Mouse (Mus musculus) forebrain, embryonic 11.5 days (tissue): ENCODE measurements around the gene Stn1. TPM values are rescaled to one million over a fixed set of nuclear protein-coding genes. Genes with fewer than 3 reads are reported as not detected.

Experiments used
- ATAC-seq: fragments of 200-750 bp; cut with Nextera tagmentation; replicated peaks from 2 replicates; pipeline ENCODE4 v1.8.0; 2017; ENCODE audit warnings: moderate TSS enrichment; ENCODE audit not compliant: low FRiP score
- DNase-seq: peaks from one replicate; pipeline ENCODE4 v3.0.0-alpha.2; 2017; ENCODE audit warnings: low spot score
- H3K27ac ChIP-seq: fragments of 300-500 bp; sonication (generic); 2 replicates; pipeline ENCODE4 v1.5.1; 2014; ENCODE audit warnings: low read depth, low read length
- H3K27me3 ChIP-seq: fragments of 300-500 bp; sonication (generic); 2 replicates; pipeline ENCODE4 v1.6.1; 2014; ENCODE audit warnings: mild to moderate bottlenecking, low read length, mixed read lengths; ENCODE audit not compliant: control insufficient read depth, insufficient read depth
- H3K36me3 ChIP-seq: fragments of 300-500 bp; sonication (generic); 2 replicates; pipeline ENCODE4 v1.6.1; 2014; ENCODE audit warnings: mild to moderate bottlenecking, low read length, moderate library complexity, mixed read lengths; ENCODE audit not compliant: control insufficient read depth, insufficient read depth
- H3K4me1 ChIP-seq: fragments of 300-500 bp; sonication (generic); replicated peaks from 2 replicates; pipeline ENCODE4 v1.6.1; 2014; ENCODE audit warnings: low read length, mixed read lengths; ENCODE audit not compliant: control insufficient read depth, insufficient read depth
- H3K4me2 ChIP-seq: fragments of 300-500 bp; sonication (generic); 2 replicates; pipeline ENCODE4 v1.6.1; 2014; ENCODE audit warnings: low read depth, mild to moderate bottlenecking, low read length, moderate library complexity, mixed read lengths; ENCODE audit not compliant: severe bottlenecking
- H3K4me3 ChIP-seq: fragments of 300-500 bp; sonication (generic); 2 replicates; pipeline ENCODE4 v1.5.1; 2014; ENCODE audit warnings: low read depth, low read length
- H3K9ac ChIP-seq: fragments of 300-500 bp; sonication (generic); 2 replicates; pipeline ENCODE4 v1.6.1; 2014; ENCODE audit warnings: low read length
- H3K9me3 ChIP-seq: fragments of 300-500 bp; sonication (generic); 2 replicates; pipeline ENCODE4 v1.6.1; 2016; ENCODE audit warnings: low read length, mixed read lengths; ENCODE audit not compliant: control insufficient read depth
- WGBS: fragments of 180-500 bp; shearing (Covaris S2); extraction: QIAGEN DNeasy Blood & Tissue Kit; methylation state at CpG from one replicate; pipeline ENCODE4 v1.1.7; 2014; 5-methylcytosine and 5-hydroxymethylcytosine counted together
- polyA plus RNA-seq: library from polyadenylated mRNA; unstranded; fragments of >200 nt; fragmentation: Nextera tagmentation; extraction: Ambion mirVana; gene quantifications from 2 replicates; pipeline ENCODE4 v1.2.1, GENCODE M21; 2014

Gene Stn1
- polyA plus RNA-seq, 1 experiment from 2014 or later: 54.9 TPM

DNA sequence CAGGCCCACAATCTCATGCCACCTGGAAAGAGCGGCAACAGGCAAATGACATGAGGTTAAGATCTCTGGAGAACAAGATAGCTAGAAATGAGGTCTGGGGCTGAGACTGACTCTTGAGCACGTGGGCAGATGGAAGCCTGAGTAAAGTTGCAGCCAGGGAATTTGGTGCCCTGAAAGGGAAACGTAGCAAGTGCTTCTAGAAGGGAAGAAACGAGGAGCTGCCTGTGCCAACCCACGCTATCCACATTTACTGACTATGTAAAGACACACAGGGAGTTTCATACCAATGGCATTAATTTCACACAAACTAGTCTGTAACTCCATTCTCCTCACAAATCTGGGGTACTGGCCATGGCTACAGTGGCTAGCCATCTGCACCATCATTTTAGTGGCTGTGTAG, 37.5 kb downstream of the Stn1 start:
- no peaks in the 10 kb centered on the region for H3K36me3 ChIP-seq
- 93% methylated on average over 5 of the region's 5 CpGs for WGBS
- H3K9me3 ChIP-seq: no peaks in the 10 kb centered on the region
- ATAC-seq (no peak), DNase-seq (no peak)
- no peaks in the 10 kb centered on the region for H3K27me3 ChIP-seq
- 0 out of 2 replicates have a peak, but pooled peaks cover 2% of the 10 kb centered on the region for H3K4me1 ChIP-seq
- no peak overlapping the region for H3K27ac ChIP-seq
- H3K4me2 ChIP-seq: no peak overlapping the region
- H3K4me3 ChIP-seq: no peak overlapping the region
- no peak overlapping the region for H3K9ac ChIP-seq

DNA sequence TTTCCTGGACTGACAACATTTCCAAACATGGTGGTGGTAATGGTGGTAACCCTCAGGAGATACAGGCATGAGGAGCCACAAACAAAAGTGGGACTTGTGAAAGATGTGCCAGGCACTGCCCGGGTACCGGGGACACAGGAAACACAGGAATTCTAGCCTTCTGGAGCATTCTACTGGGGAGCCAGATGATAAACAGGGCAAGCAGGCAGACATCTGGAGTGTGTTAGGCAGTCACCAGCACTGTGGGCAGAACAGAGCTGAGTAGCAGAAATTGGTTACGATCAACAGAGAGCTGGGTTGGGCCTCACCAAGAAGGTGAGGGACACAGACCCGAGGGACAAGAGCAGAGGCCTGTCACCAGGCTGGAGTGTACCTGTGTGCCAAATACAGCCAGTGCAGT, 38.4 kb downstream of the Stn1 start:
- WGBS: 84% methylated on average over 4 of the region's 4 CpGs
- no peak for ATAC-seq
- Histone ChIP-seq H3K4me1 (peaks cover 2% of the 10 kb centered on the region; the same call in 1 of the 2 replicates), H3K36me3 (no peaks in the 10 kb centered on the region), H3K27ac (no peak overlapping the region), H3K4me2 (no peak overlapping the region), H3K4me3 (no peak overlapping the region), H3K27me3 (no peaks in the 10 kb centered on the region), H3K9ac (no peak overlapping the region), H3K9me3 (no peaks in the 10 kb centered on the region)
- DNase-seq: no peak

DNA sequence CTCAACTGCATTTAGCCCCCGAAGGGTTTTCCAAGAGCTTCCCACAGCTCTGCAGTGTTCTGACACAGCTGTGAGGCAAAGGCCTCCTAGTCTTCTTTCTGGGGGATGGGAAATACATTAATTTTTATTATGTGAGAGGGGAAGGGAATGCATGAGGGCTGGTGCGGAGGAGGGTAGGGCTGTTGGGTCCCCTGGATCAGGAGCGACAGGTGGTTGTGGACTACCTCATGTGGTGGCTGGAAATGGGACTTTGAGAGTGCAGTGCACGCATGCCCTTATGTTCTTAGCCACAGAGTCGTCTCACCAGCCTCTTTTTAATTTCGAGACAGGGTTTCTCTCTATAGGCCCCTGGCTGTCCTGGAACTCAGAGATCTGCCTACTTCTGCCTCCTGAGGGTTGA, 39.6 kb downstream of the Stn1 start:
- peaks cover 9% of the 10 kb centered on the region; the same call in 1 of the 2 replicates for H3K4me1 ChIP-seq
- ATAC-seq (no peak), DNase-seq (no peak)
- no peak overlapping the region for H3K4me2 ChIP-seq
- no peaks in the 10 kb centered on the region for H3K27me3 ChIP-seq
- no peaks in the 10 kb centered on the region for H3K36me3 ChIP-seq
- 87% methylated on average over 6 of the region's 6 CpGs for WGBS
- H3K27ac ChIP-seq: no peak overlapping the region
- no peak overlapping the region for H3K4me3 ChIP-seq
- no peak overlapping the region for H3K9ac ChIP-seq
- H3K9me3 ChIP-seq: no peaks in the 10 kb centered on the region

DNA sequence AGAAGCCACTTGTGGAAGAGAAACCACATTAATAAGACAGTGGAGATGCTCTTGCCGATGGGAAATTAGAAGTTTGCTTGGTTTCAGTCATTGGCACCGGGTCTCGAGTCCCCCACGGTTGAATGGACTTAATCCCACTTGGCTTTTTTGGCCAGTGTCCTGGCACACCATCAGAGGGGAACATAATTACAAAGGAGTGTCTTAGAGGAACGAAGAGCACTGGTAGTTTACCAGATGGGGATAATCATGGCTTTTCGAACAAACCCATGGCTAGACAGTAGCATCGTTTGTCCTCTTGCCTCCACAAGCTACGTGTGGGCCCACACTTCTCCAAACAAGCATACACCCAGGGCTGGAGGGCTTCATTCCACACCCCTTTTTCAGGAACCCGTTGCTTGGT, 40.0 kb downstream of the Stn1 start:
- Histone ChIP-seq H3K4me2 (no peak overlapping the region), H3K9me3 (no peaks in the 10 kb centered on the region), H3K4me1 (peaks cover 12% of the 10 kb centered on the region; the same call in 1 of the 2 replicates), H3K9ac (no peak overlapping the region), H3K27me3 (no peaks in the 10 kb centered on the region), H3K4me3 (no peak overlapping the region), H3K27ac (no peak overlapping the region), H3K36me3 (no peaks in the 10 kb centered on the region)
- 83% methylated on average over 9 of the region's 9 CpGs for WGBS
- ATAC-seq (no peak), DNase-seq (no peak)

DNA sequence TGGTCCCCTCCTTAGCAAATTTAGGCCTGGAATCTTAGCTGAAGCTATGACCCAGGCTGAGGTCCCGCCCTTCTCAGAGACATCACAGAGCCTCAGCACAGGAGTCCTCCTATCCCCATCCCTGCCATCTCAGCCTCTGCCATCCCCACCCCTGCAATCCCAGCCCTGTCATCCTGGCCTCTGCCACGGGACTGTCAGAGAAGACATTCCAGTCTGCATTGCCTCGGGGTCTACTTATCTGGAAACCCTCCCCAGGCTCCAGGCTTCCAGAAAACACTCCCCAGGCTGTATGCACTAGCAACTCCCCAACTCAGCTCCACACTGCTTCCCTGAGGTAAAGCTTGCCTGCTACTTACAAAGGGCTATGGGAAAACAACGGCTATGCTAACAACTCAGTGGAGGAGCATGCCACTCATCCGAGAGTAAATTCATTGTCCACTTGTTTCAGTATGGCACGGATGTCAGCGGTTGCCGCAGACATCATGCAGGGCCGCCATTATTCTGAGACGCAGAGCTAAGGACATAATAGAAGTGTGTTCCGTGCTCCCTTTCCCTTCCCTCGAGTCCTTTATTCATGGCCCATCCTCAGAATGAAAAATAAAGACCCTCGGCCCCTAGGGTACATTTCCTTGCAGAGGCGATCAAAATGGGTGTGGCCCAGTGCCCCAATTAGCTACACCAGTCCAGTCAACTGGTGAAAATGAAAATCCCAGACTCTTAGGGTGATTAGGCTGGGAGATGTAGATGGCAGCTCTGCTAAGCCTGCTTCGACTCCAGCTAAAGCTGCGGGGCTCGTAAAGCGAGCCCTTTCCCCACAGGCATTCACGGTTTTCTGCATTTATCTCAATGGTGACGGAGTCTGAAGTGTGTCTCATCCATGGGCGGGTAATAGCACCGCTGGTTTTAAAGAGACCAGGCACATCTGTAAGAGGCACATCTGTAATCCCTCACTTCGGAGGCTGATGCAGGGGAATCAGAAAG, 44.0 kb downstream of the Stn1 start:
- no peak overlapping the region for H3K4me3 ChIP-seq
- peak overlapping the region; percentile 43; the same call in 1 of the 2 replicates for H3K4me2 ChIP-seq
- peaks cover 2% of the 10 kb centered on the region; the same call in 1 of the 2 replicates for H3K9me3 ChIP-seq
- peak overlapping the region; percentile 93 for H3K27ac ChIP-seq
- no peaks in the 10 kb centered on the region for H3K36me3 ChIP-seq
- no peaks in the 10 kb centered on the region for H3K27me3 ChIP-seq
- DNase-seq (peak; percentile 65), ATAC-seq (peak; percentile 84)
- peak overlapping the region; percentile 32 for H3K9ac ChIP-seq
- peaks cover 11% of the 10 kb centered on the region; the same call in 1 of the 2 replicates for H3K4me1 ChIP-seq
- WGBS: 24% methylated on average over 23 of the region's 23 CpGs

DNA sequence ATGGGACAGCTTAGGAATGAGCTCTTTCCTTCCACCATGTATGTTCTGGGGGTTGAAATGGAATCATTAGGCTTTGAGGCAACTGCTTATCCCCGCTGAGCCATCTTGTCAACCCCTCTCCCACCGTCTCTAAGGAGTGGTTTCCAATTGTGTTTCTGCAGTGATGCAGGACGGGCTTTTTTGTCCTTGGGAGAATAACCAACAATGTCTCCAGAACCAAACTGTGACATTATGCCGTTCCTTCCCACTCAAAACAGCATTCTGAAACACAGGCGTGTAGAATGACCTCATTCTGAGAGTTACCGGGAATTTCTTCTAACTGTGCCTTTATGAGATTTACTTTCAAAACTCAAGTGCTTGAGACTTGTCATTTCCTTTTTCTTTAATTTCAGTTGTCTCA, 44.9 kb downstream of the Stn1 start:
- H3K27ac ChIP-seq: peak overlapping the region; percentile 93
- 24% methylated on average over 6 of the region's 6 CpGs for WGBS

DNA sequence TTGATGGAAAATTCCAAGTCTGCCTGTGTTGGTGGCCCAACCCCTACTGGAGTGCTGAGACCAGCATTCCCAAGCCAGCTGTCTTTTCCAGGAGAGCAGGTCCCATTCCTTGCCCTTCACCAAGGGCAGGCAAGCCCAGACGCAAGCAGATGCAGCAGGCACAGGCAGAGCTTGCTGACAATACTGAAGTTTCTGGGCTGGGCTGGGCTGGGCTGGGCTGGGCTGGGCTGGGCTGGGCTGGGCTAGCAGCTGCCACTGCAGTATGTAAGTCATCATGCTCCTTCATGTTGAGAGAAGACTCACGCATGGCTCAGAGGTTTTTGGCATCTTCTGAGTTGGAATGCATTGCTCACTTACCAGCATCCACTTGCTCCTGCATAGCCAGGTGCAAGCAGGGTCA, 45.5 kb downstream of the Stn1 start:
- Histone ChIP-seq H3K4me1 (peaks cover 11% of the 10 kb centered on the region; the same call in 1 of the 2 replicates), H3K27ac (peak overlapping the region; percentile 93; the same call in 1 of the 2 replicates), H3K27me3 (no peaks in the 10 kb centered on the region), H3K36me3 (no peaks in the 10 kb centered on the region), H3K4me3 (no peak overlapping the region), H3K9me3 (peaks cover 2% of the 10 kb centered on the region; the same call in 1 of the 2 replicates), H3K4me2 (no peak overlapping the region), H3K9ac (no peak overlapping the region)
- 0 out of 2 replicates have a peak, but pooled peaks have one; percentile 21 for ATAC-seq
- no peak for DNase-seq
- 61% methylated on average over 2 of the region's 2 CpGs for WGBS

More for the DNA sequence above, 44.9 kb downstream of the Stn1 start:
- no peak for DNase-seq
- H3K4me1 ChIP-seq: peaks cover 11% of the 10 kb centered on the region; the same call in 1 of the 2 replicates
- no peaks in the 10 kb centered on the region for H3K36me3 ChIP-seq
- peaks cover 2% of the 10 kb centered on the region; the same call in 1 of the 2 replicates for H3K9me3 ChIP-seq
- H3K27me3 ChIP-seq: no peaks in the 10 kb centered on the region
- ATAC-seq: peak; percentile 42
- H3K4me2 ChIP-seq: 0 out of 2 replicates have a peak overlapping the region, but pooled peaks have one; percentile 43
- H3K4me3 ChIP-seq: no peak overlapping the region
- H3K9ac ChIP-seq: peak overlapping the region; percentile 32; the same call in 1 of the 2 replicates

DNA sequence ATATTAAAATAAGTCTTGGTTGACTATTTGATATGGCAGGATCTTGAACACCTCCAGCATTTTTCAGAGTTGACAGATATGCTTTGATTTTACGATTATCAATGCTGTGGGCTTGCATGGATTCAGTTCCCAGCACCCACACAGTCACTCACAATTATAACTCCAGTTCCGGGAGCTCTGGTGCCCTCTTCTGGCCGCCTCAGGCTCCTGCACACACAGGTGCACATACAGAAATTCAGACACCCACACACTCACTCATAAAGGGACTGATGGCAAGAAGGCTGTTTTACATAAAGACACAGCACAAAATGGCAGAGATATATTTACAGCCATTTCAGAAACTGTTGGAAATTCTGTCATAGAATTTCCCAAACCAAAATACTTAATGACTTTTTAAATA, 48.1 kb downstream of the Stn1 start:
- DNase-seq (no peak), ATAC-seq (no peak)
- H3K4me2 ChIP-seq: no peak overlapping the region
- no peak overlapping the region for H3K9ac ChIP-seq
- no peaks in the 10 kb centered on the region for H3K27me3 ChIP-seq
- no peak overlapping the region for H3K4me3 ChIP-seq
- H3K9me3 ChIP-seq: peaks cover 2% of the 10 kb centered on the region; the same call in 1 of the 2 replicates
- H3K36me3 ChIP-seq: no peaks in the 10 kb centered on the region
- H3K4me1 ChIP-seq: peaks cover 11% of the 10 kb centered on the region; the same call in 1 of the 2 replicates
- H3K27ac ChIP-seq: no peak overlapping the region
- 79% methylated on average over 3 of the region's 3 CpGs for WGBS
